Mouse (Mus musculus): ENCODE measurements around the gene Grrp1. TPM values are rescaled to one million over a fixed set of nuclear protein-coding genes. Genes with fewer than 3 reads are reported as not detected.

Grrp1 gene
- total RNA-seq, 2 experiments from 2014 or later = 5.9 to 6.0 TPM

Other genes with a start within 250 kb of the Grrp1 start
- gene Lin28a, start 235.3 kb downstream of the Grrp1 start, total RNA-seq (2021) = 1 to 10 TPM; 1.9 to 3.0 TPM
- not detected for gene Zfp683, start 200.3 kb downstream of the Grrp1 start, total RNA-seq (2021)
- not detected for gene Crybg2, start 193.3 kb downstream of the Grrp1 start, total RNA-seq (2021)
- gene Cd52, start 159.0 kb downstream of the Grrp1 start, total RNA-seq (2021) = 1 to 10 TPM in 1 of 2 experiments, under 1 TPM in 1; 0.51 to 1.7 TPM
- 1 to 10 TPM in 1 of 2 experiments, under 1 TPM in 1; 0.70 to 1.2 TPM for gene Ubxn11, start 151.5 kb downstream of the Grrp1 start, total RNA-seq (2021)
- 10 to 100 TPM; 30.4 to 37.5 TPM for gene Sh3bgrl3, start 125.3 kb downstream of the Grrp1 start, total RNA-seq (2021)
- 10 to 100 TPM; 31.9 to 49.8 TPM for gene Cep85, start 67.0 kb downstream of the Grrp1 start, total RNA-seq (2021)
- not detected for gene Gm7534, start 51.1 kb downstream of the Grrp1 start, total RNA-seq (2021)
- under 1 TPM; 0.16 to 0.23 TPM for gene Catsper4, start 26.7 kb downstream of the Grrp1 start, total RNA-seq (2021)
- 1 to 10 TPM; 7.5 to 8.9 TPM for gene Cnksr1, start 15.7 kb downstream of the Grrp1 start, total RNA-seq (2021)
- gene E130218I03Rik, start 10.4 kb downstream of the Grrp1 start, total RNA-seq (2021) = not detected
- 1 to 10 TPM; 4.1 to 4.7 TPM for gene Zfp593, start 8.5 kb downstream of the Grrp1 start, total RNA-seq (2021)
- not detected for gene Gm30191, start 7.2 kb downstream of the Grrp1 start, total RNA-seq (2021)
- gene Pdik1l, start 33.8 kb upstream of the Grrp1 start, total RNA-seq (2021) = 1 to 10 TPM; 4.8 to 5.3 TPM
- gene Trim63, start 61.0 kb upstream of the Grrp1 start, total RNA-seq (2021) = 100 to 1,000 TPM; 103 to 224 TPM
- gene Slc30a2, start 89.1 kb upstream of the Grrp1 start, total RNA-seq (2021) = 1 to 10 TPM in 1 of 2 experiments, under 1 TPM in 1; 0.47 to 6.3 TPM
- 10 to 100 TPM; 36.3 to 37.2 TPM for gene Extl1, start 129.7 kb upstream of the Grrp1 start, total RNA-seq (2021)
- gene Pafah2, start 142.2 kb upstream of the Grrp1 start, total RNA-seq (2021) = 1 to 10 TPM; 3.2 to 3.4 TPM
- 10 to 100 TPM; 29.4 to 37.7 TPM for gene Stmn1, start 214.2 kb upstream of the Grrp1 start, total RNA-seq (2021)
- 1 to 10 TPM; 3.9 to 5.4 TPM for gene Paqr7, start 242.6 kb upstream of the Grrp1 start, total RNA-seq (2021)